Comparison of ENCODE assay signal across 16 mouse cellular contexts in genomic region chr10:64588116-64588515, GRCm38 (mm10).
DNase-seq lines count a peak whose midpoint lies in the region; ATAC-seq lines count a peak whose summit lies in the region.
"Had no signal": no experiment of that assay in that cellular context is flagged by ENCODE, and none has a peak within 500 bp of the region (broad histone marks: within the 10 kb centered on the region; RNA-seq: fewer than 3 reads in every experiment).

No protein-coding gene starts in this region.

- H3K4me3 ChIP-seq in kidney, embryonic 16.5 days (ENCODE audit: low read length) = no peak overlapping the region
- no peak overlapping the region for H3K4me3 ChIP-seq in liver, embryonic 12.5 days
- H3K4me3 ChIP-seq: limb, embryonic 15.5 days; midbrain, embryonic 13.5 days; neural tube, embryonic 13.5 days had no signal

- intact Hi-C loops in left cerebral cortex, postnatal 4 days (cut with DNase I) = no loop called here
- intact Hi-C loops in heart, postnatal 25 days (cut with DNase I) = no loop called here

- no peak overlapping the region for H3K27ac ChIP-seq in kidney, embryonic 16.5 days (ENCODE audit: low read length)
- no peak overlapping the region for H3K27ac ChIP-seq in liver, embryonic 12.5 days
- H3K27ac ChIP-seq: limb, embryonic 15.5 days; midbrain, embryonic 13.5 days; neural tube, embryonic 13.5 days had no signal

- DNase-seq in cerebellum, adult 18-20 months = peak; percentile 24 to 35
- peak; percentile 28 to 78 for DNase-seq in cerebellum, postnatal 14 days
- peak; percentile 3 for DNase-seq in layer of hippocampus, adult 9-10 months (ENCODE audit: low spot score)
- peak; percentile 13 for DNase-seq in left cerebral cortex, postnatal 4 days
- no peak for DNase-seq in heart, postnatal 4 days
- DNase-seq in heart, postnatal 25 days (ENCODE audit: low spot score) = no peak
- DNase-seq: adrenal gland, postnatal 10 days; gastrocnemius, postnatal 10 days; kidney, postnatal 10 days had no signal

- no peak for ATAC-seq in kidney, embryonic 16.5 days (ENCODE audit: low FRiP score, low TSS enrichment)
- ATAC-seq in liver, embryonic 12.5 days = no peak
- ATAC-seq: midbrain, embryonic 13.5 days; Patski had no signal

- no peak overlapping the region for H3K4me2 ChIP-seq in kidney, embryonic 16.5 days (replicated peaks; ENCODE audit: low read depth, low read length)
- no peak overlapping the region for H3K4me2 ChIP-seq in liver, embryonic 12.5 days
- H3K4me2 ChIP-seq: limb, embryonic 15.5 days; midbrain, embryonic 13.5 days; neural tube, embryonic 13.5 days had no signal

- H3K4me1 ChIP-seq in kidney, embryonic 16.5 days (ENCODE audit: insufficient read depth, low read length) = no peaks in the 10 kb centered on the region
- H3K4me1 ChIP-seq in liver, embryonic 12.5 days = no peaks in the 10 kb centered on the region
- H3K4me1 ChIP-seq: limb, embryonic 15.5 days; midbrain, embryonic 13.5 days; neural tube, embryonic 13.5 days had no signal

- no peaks in the 10 kb centered on the region for H3K9me3 ChIP-seq in kidney, embryonic 16.5 days (ENCODE audit: low read length)
- no peaks in the 10 kb centered on the region for H3K9me3 ChIP-seq in liver, embryonic 12.5 days (replicated peaks)
- H3K9me3 ChIP-seq: limb, embryonic 15.5 days; midbrain, embryonic 13.5 days; neural tube, embryonic 13.5 days had no signal

- 85% methylated on average over 2 of the region's 2 CpGs for WGBS in kidney, embryonic 16.5 days
- WGBS in liver, embryonic 12.5 days (ENCODE audit: insufficient replicate concordance) = 67% methylated on average over 2 of the region's 2 CpGs

- no peaks in the 10 kb centered on the region for H3K27me3 ChIP-seq in kidney, embryonic 16.5 days (ENCODE audit: insufficient read depth, low read length)
- H3K27me3 ChIP-seq in liver, embryonic 12.5 days (replicated peaks) = no peaks in the 10 kb centered on the region
- H3K27me3 ChIP-seq: CH12.LX; limb, embryonic 15.5 days; midbrain, embryonic 13.5 days; neural tube, embryonic 13.5 days; Patski had no signal

- H3K36me3 ChIP-seq in kidney, embryonic 16.5 days (ENCODE audit: insufficient read depth, low read length) = no peaks in the 10 kb centered on the region
- no peaks in the 10 kb centered on the region for H3K36me3 ChIP-seq in liver, embryonic 12.5 days
- H3K36me3 ChIP-seq: limb, embryonic 15.5 days; midbrain, embryonic 13.5 days; neural tube, embryonic 13.5 days had no signal

- no peak overlapping the region for H3K9ac ChIP-seq in kidney, embryonic 16.5 days (replicated peaks; ENCODE audit: low read length)
- H3K9ac ChIP-seq in liver, embryonic 12.5 days = no peak overlapping the region
- H3K9ac ChIP-seq: limb, embryonic 15.5 days; midbrain, embryonic 13.5 days; neural tube, embryonic 13.5 days had no signal

Comparison
In these comparisons a context has a peak if more than half of its experiments do, and no peak if none do; other contexts are left out.
1. DNase-seq: peak in cerebellum, adult 18-20 months (2 of 2), cerebellum, postnatal 14 days (2 of 2), layer of hippocampus, adult 9-10 months (single experiment) and left cerebral cortex, postnatal 4 days (single experiment); none in heart, postnatal 4 days (single experiment) and heart, postnatal 25 days (single experiment).